Mouse (Mus musculus): ENCODE measurements around the gene Fam43b. TPM values are rescaled to one million over a fixed set of nuclear protein-coding genes. Genes with fewer than 3 reads are reported as not detected.

Gene Fam43b
- polyA plus RNA-seq, 1 experiment from 2014 or later: not detected

DNA sequence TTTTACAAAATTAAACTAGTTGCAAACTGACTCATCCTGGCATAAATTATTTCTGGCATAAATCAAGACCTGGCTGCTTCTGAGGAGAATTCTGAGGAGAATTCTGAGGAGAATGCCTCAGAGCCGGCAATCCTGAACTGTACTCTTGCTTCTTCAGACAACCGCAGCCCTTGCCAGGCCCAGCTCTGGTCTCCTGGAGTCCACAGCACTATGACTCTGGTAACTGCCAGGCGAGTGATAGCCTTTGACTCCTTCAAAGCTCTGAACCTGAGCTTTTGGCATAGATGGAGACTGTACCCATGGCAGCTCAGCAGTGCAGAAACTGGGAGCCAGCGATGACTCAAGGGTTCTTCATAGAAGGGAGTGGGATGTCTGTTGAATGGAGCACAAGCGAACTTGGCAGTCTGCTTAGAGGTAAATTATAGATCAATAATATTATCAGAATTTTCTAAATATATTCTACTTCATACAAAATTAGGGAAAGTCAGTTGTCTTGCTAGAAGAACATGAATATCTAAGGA lies 25.3 kb downstream of the Fam43b start:
- H3K4me2 ChIP-seq (ENCODE audit: low read length): no peak overlapping the region
- no peak overlapping the region for H3K27ac ChIP-seq (replicated peaks in 1 of 2; ENCODE audit: control insufficient read depth in 1 of 2, insufficient read depth in 1 of 2, low read depth in 2 of 2, low read length in 2 of 2)
- ATAC-seq (ENCODE audit: insufficient number of reproducible peaks, insufficient read depth, low FRiP score, low read depth): no peak
- H3K36me3 ChIP-seq (ENCODE audit: control insufficient read depth, insufficient read depth, low read length): no peaks in the 10 kb centered on the region
- H3K9ac ChIP-seq (ENCODE audit: low read length): no peak overlapping the region
- no peaks in the 10 kb centered on the region for H3K9me3 ChIP-seq (ENCODE audit: control insufficient read depth, low read length)
- no peak overlapping the region for H3K4me3 ChIP-seq (ENCODE audit: control insufficient read depth in 1 of 2, insufficient read depth in 1 of 2, low read depth in 1 of 2, low read length in 2 of 2)
- H3K27me3 ChIP-seq (ENCODE audit: control insufficient read depth, insufficient read depth, low read length): no peaks in the 10 kb centered on the region
- peaks cover 7 to 10% of the 10 kb centered on the region in 2 experiments; a peak in 2 of 4 replicates for H3K4me1 ChIP-seq (ENCODE audit: control insufficient read depth in 2 of 2, insufficient read depth in 2 of 2, low read length in 2 of 2)
- WGBS: 80% methylated on average over 5 of the region's 5 CpGs

DNA sequence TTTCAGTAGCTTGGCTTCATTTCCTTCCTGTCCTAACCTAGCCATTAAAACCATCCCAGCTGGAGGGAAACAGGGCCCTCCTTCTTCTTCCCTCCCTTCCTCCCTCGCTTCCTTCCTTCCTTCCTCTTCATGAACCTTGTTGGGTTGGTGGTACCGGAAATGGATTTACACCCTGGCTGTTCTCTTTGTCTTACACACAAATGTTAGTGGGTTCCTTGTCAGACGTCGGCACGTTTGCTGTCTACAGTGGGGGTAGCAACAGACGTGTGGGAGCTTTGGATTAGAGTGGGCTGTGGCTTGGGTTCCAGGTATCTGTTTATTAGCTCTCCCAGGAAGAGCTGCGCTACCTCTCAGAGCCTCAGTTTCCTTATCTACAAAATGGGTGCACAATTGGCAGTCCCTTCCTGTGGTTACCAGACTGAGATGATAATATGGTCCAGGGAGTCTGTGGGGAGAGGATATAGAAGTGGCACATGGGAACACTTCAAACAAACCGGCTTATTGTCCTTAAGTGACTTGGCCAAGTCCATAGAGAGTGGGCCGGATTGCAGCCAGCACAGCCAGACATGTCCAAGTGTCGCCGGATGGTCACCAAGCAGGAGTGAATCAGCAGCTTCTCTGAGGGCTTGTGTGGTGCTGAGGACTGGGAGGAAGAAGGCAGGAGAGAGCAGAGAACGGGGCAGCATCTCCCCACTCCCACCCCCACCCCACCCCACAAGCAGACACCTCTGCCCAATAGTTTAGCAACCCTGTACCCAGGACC lies 27.6 kb downstream of the Fam43b start:
- no peak overlapping the region for H3K4me3 ChIP-seq (ENCODE audit: control insufficient read depth in 1 of 2, insufficient read depth in 1 of 2, low read depth in 1 of 2, low read length in 2 of 2)
- peak overlapping the region; percentile 73 for H3K4me2 ChIP-seq (ENCODE audit: low read length)
- H3K9ac ChIP-seq (ENCODE audit: low read length): no peak overlapping the region
- no peak for ATAC-seq (ENCODE audit: insufficient number of reproducible peaks, insufficient read depth, low FRiP score, low read depth)
- no peaks in the 10 kb centered on the region for H3K27me3 ChIP-seq (ENCODE audit: control insufficient read depth, insufficient read depth, low read length)
- WGBS: 64% methylated on average over 12 of the region's 12 CpGs
- H3K4me1 ChIP-seq (ENCODE audit: control insufficient read depth in 2 of 2, insufficient read depth in 2 of 2, low read length in 2 of 2): peaks cover 7 to 10% of the 10 kb centered on the region in 2 experiments; a peak in 2 of 4 replicates
- no peaks in the 10 kb centered on the region for H3K9me3 ChIP-seq (ENCODE audit: control insufficient read depth, low read length)
- no peaks in the 10 kb centered on the region for H3K36me3 ChIP-seq (ENCODE audit: control insufficient read depth, insufficient read depth, low read length)
- H3K27ac ChIP-seq (replicated peaks in 1 of 2; ENCODE audit: control insufficient read depth in 1 of 2, insufficient read depth in 1 of 2, low read depth in 2 of 2, low read length in 2 of 2): peak overlapping the region in 1 of 2 experiments; percentile 30; a peak in 2 of 4 replicates

DNA sequence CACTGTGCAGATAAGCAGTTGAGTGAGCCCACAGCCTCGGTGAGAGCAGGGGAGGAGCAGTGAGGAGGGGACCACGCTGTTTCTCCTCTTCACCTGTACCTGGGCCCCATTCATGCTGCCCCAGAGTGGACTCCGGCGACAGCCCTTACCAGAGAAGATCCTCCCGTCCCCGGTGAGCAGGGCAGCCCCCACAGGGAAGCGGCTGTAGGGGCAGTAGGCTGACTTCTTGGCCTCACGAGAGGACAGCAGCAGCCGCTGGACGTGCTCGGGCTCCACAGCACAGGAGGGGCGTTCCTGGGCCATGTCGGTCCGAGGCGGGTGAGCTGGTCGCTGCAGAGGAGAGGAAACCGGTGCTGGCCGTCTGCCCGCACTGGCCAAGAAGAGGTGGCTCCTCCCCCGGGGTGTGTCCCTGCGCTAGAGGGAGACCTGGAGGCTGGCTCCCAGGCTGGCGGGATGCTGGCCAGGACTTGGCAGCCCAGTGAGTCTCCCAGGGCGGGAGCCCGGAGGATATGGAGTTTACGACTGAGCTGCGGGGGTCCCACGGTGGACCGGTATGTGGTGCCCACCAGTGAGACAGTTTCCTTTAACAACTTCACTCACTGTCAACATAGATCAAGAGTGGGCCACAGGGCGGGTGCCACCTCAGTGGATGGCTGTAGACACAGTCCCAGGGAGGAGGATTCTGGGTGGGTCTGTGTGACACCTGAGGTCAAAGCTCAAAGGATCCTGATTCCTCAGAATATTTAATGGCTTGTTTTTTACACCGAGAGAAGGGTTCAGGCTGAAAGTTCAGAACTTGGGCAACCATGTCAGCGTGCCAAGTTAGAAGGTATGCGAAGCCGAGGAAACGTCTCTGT lies 28.5 kb downstream of the Fam43b start, which contains the start of gene Cda:
Gene Cda, minus strand, starts transcription at position 352 of the 857 bp plus-strand sequence.
- peak; percentile 91 for ATAC-seq (ENCODE audit: insufficient number of reproducible peaks, insufficient read depth, low FRiP score, low read depth)
- WGBS: 9% methylated on average over 31 of the region's 34 CpGs
- peak within 1 kb of the TSS; percentile 39 to 42 for H3K4me3 ChIP-seq (ENCODE audit: control insufficient read depth in 1 of 2, insufficient read depth in 1 of 2, low read depth in 1 of 2, low read length in 2 of 2)
- no peaks in the 10 kb centered on the region for H3K9me3 ChIP-seq (ENCODE audit: control insufficient read depth, low read length)
- no peaks in the 10 kb centered on the region for H3K27me3 ChIP-seq (ENCODE audit: control insufficient read depth, insufficient read depth, low read length)
- H3K9ac ChIP-seq (ENCODE audit: low read length): peak within 1 kb of the TSS; percentile 69
- H3K36me3 ChIP-seq (ENCODE audit: control insufficient read depth, insufficient read depth, low read length): no peaks in the 10 kb centered on the region
- H3K4me1 ChIP-seq (ENCODE audit: control insufficient read depth in 2 of 2, insufficient read depth in 2 of 2, low read length in 2 of 2): peaks cover 7 to 10% of the 10 kb centered on the region in 2 experiments; a peak in 2 of 4 replicates
- H3K27ac ChIP-seq (replicated peaks in 1 of 2; ENCODE audit: control insufficient read depth in 1 of 2, insufficient read depth in 1 of 2, low read depth in 2 of 2, low read length in 2 of 2): peak within 1 kb of the TSS in 1 of 2 experiments; percentile 51; a peak in 3 of 4 replicates
- peak within 1 kb of the TSS; percentile 73 for H3K4me2 ChIP-seq (ENCODE audit: low read length)

DNA sequence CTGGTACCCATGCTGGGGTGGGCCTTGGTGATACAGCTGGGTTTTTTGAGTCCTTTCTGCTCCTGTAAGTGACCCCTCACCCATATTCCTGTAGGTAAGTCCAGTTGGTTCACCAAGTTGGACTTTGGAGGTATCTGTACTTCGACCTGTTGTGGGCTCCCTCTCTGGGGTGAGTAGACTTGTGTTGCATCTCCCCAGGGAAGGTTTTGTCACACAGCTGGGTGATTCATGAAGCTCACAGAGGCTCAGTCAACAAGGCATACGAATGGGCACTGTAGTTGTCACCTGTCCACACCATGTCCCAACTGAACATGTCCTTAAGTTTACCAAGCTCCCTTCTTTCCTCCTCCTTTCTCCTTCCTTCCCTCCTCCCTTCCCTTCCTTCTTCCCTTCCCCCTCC lies 29.8 kb downstream of the Fam43b start:
- no peak overlapping the region for H3K4me3 ChIP-seq (ENCODE audit: control insufficient read depth in 1 of 2, insufficient read depth in 1 of 2, low read depth in 1 of 2, low read length in 2 of 2)
- H3K4me2 ChIP-seq (ENCODE audit: low read length): no peak overlapping the region
- no peaks in the 10 kb centered on the region for H3K36me3 ChIP-seq (ENCODE audit: control insufficient read depth, insufficient read depth, low read length)
- WGBS: 93% methylated on average over 2 of the region's 2 CpGs
- ATAC-seq (ENCODE audit: insufficient number of reproducible peaks, insufficient read depth, low FRiP score, low read depth): no peak
- H3K4me1 ChIP-seq (ENCODE audit: control insufficient read depth in 2 of 2, insufficient read depth in 2 of 2, low read length in 2 of 2): peaks cover 7 to 10% of the 10 kb centered on the region in 2 experiments; a peak in 2 of 4 replicates
- no peaks in the 10 kb centered on the region for H3K9me3 ChIP-seq (ENCODE audit: control insufficient read depth, low read length)
- H3K27ac ChIP-seq (replicated peaks in 1 of 2; ENCODE audit: control insufficient read depth in 1 of 2, insufficient read depth in 1 of 2, low read depth in 2 of 2, low read length in 2 of 2): no peak overlapping the region
- H3K9ac ChIP-seq (ENCODE audit: low read length): no peak overlapping the region
- H3K27me3 ChIP-seq (ENCODE audit: control insufficient read depth, insufficient read depth, low read length): no peaks in the 10 kb centered on the region; the same call in 1 of the 2 replicates

DNA sequence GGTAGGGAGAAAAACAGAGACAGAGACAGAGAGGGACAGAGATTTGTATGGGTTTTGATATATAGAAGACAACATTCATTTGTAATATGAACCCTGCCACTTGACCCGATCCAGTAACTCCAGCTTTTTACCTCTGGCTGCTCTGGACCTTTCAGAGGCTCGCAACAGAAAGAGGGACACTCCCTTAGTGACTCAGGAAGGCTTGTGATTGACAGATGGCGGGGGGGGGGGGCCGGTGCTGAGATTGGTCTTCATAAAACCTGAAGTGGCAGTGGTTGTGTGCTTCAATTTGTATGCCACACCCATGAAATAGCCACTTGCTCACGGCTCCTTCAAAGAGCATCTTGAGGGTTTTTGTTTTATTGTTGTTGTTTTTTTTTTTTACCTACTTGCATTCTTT lies 32.8 kb downstream of the Fam43b start:
- Histone ChIP-seq H3K4me3 (ENCODE audit: control insufficient read depth in 1 of 2, insufficient read depth in 1 of 2, low read depth in 1 of 2, low read length in 2 of 2) (no peak overlapping the region), H3K27me3 (ENCODE audit: control insufficient read depth, insufficient read depth, low read length) (no peaks in the 10 kb centered on the region; the same call in 1 of the 2 replicates), H3K4me1 (ENCODE audit: control insufficient read depth in 2 of 2, insufficient read depth in 2 of 2, low read length in 2 of 2) (peaks cover 6 to 10% of the 10 kb centered on the region in 2 experiments; a peak in 2 of 4 replicates), H3K9ac (ENCODE audit: low read length) (no peak overlapping the region), H3K27ac (replicated peaks in 1 of 2; ENCODE audit: control insufficient read depth in 1 of 2, insufficient read depth in 1 of 2, low read depth in 2 of 2, low read length in 2 of 2) (no peak overlapping the region), H3K9me3 (ENCODE audit: control insufficient read depth, low read length) (no peaks in the 10 kb centered on the region), H3K4me2 (ENCODE audit: low read length) (no peak overlapping the region), H3K36me3 (ENCODE audit: control insufficient read depth, insufficient read depth, low read length) (no peaks in the 10 kb centered on the region)
- no peak for ATAC-seq (ENCODE audit: insufficient number of reproducible peaks, insufficient read depth, low FRiP score, low read depth)
- WGBS: 69% methylated on average over 5 of the region's 5 CpGs

DNA sequence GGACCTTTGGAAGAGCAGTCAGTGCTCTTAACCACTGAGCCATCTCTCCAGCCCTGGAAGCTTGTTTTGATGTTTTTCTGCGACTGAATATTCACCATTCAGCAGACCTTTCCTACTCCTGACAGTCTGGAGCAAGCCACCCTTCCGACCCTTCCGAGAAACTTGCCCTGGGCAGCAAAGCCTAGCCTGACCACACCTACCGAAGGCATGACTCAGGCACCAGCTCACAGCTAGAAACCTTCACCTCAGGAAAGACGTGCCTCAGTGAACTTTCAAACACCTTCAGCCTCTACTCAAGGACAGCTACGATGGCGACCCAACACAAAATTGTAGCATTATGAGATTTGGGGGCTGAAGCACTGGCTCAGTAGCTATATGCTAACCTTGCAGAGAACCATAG lies 33.4 kb downstream of the Fam43b start:
- Histone ChIP-seq H3K4me1 (ENCODE audit: control insufficient read depth in 2 of 2, insufficient read depth in 2 of 2, low read length in 2 of 2) (peaks cover 0 to 5% of the 10 kb centered on the region in 2 experiments; a peak in 1 of 4 replicates), H3K4me3 (ENCODE audit: control insufficient read depth in 1 of 2, insufficient read depth in 1 of 2, low read depth in 1 of 2, low read length in 2 of 2) (no peak overlapping the region), H3K4me2 (ENCODE audit: low read length) (no peak overlapping the region), H3K9ac (ENCODE audit: low read length) (no peak overlapping the region), H3K27ac (replicated peaks in 1 of 2; ENCODE audit: control insufficient read depth in 1 of 2, insufficient read depth in 1 of 2, low read depth in 2 of 2, low read length in 2 of 2) (no peak overlapping the region), H3K27me3 (ENCODE audit: control insufficient read depth, insufficient read depth, low read length) (no peaks in the 10 kb centered on the region; the same call in 1 of the 2 replicates), H3K9me3 (ENCODE audit: control insufficient read depth, low read length) (no peaks in the 10 kb centered on the region), H3K36me3 (ENCODE audit: control insufficient read depth, insufficient read depth, low read length) (no peaks in the 10 kb centered on the region)
- no peak for ATAC-seq (ENCODE audit: insufficient number of reproducible peaks, insufficient read depth, low FRiP score, low read depth)
- WGBS: 85% methylated on average over 7 of the region's 7 CpGs

DNA sequence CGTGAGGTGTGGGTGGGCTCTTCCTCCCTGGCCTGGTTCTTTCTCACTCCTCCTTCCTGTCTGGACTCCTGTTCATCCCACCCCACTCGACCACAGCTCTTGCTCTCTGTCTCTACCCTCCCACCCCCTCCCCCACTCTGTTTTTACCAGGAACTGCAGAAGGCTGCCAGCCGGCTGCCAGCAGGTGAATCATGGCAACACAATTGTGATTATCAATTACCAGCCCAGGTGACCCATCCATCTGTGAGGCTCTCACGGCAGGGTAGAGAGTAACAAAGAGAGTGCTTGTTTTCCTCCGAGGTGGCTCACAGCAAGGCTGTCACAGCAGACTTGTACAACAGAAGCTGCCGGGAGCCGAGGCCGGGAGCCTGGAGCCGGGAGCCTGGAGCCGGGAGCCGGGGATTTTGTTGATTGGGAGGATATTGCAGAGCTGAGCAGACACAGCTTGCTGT lies 34.9 kb downstream of the Fam43b start:
- Histone ChIP-seq H3K36me3 (ENCODE audit: control insufficient read depth, insufficient read depth, low read length) (no peaks in the 10 kb centered on the region), H3K27ac (replicated peaks in 1 of 2; ENCODE audit: control insufficient read depth in 1 of 2, insufficient read depth in 1 of 2, low read depth in 2 of 2, low read length in 2 of 2) (no peak overlapping the region), H3K27me3 (ENCODE audit: control insufficient read depth, insufficient read depth, low read length) (no peaks in the 10 kb centered on the region; the same call in 1 of the 2 replicates), H3K4me3 (ENCODE audit: control insufficient read depth in 1 of 2, insufficient read depth in 1 of 2, low read depth in 1 of 2, low read length in 2 of 2) (no peak overlapping the region), H3K9ac (ENCODE audit: low read length) (0 out of 2 replicates have a peak overlapping the region, but pooled peaks have one; percentile 11), H3K9me3 (ENCODE audit: control insufficient read depth, low read length) (no peaks in the 10 kb centered on the region), H3K4me2 (ENCODE audit: low read length) (no peak overlapping the region), H3K4me1 (ENCODE audit: control insufficient read depth in 2 of 2, insufficient read depth in 2 of 2, low read length in 2 of 2) (no peaks in the 10 kb centered on the region; a peak in 1 of 4 replicates)
- ATAC-seq (ENCODE audit: insufficient number of reproducible peaks, insufficient read depth, low FRiP score, low read depth): no peak
- 17% methylated on average over 11 of the region's 11 CpGs for WGBS

Data from heart, embryonic 14.5 days (tissue).